Mouse (Mus musculus): ENCODE measurements around the gene Irx3.

GRCm38 (mm10) chr8:91806720-91807241 lies 4.9 kb upstream of the Irx3 start:
- TF ChIP-seq TAL1 (conservative IDR thresholded peaks at IDR 0.05; ENCODE audit: low read depth, low read length), result no peak
- no peak for TF ChIP-seq CTCF (IDR thresholded peaks at IDR 0.05; ENCODE audit: low read depth, low read length)
- TF ChIP-seq POLR2AphosphoS5 (IDR thresholded peaks at IDR 0.05; ENCODE audit: insufficient replicate concordance, low read depth, low read length), result no peak

Measured in G1E (cell line).